Mouse (Mus musculus): ENCODE measurements around the gene Olfr652. TPM values are rescaled to one million over a fixed set of nuclear protein-coding genes. Genes with fewer than 3 reads are reported as not detected.

Olfr652 gene
- polyA plus RNA-seq (2017; shearing (Covaris generic)) = not detected

DNA sequence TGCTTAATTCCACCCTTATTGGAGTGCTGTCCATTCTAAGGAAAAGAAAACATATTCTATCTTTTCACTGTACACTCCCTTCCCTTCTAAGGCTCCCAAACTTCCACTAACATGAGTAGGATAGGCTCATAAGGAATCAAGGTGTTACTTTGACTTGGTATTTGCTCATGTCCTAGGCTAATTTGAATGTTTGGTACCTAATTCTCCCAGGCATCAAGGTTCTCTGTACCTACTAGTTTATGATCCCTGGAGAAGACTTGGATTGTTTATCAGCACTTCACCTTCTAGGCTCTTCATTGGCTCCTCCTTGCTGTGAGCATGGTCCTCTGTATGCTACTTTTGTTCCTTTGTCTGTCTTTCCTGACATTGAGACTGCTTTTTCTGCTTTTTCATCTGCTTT lies at the start of gene Olfr652:
TSS of gene Olfr652 (plus strand) at position 301 of the 400 bp plus-strand sequence.

GRCm38 (mm10) chr7:104549833-104550232 lies 10.9 kb upstream of the Olfr652 start, which contains the start of gene Olfr651:
Gene Olfr651, plus strand, starts transcription at chr7:104550133.

GRCm38 (mm10) chr7:104577014-104577413 lies 16.3 kb downstream of the Olfr652 start, which contains the start of gene Olfr653:
Gene Olfr653, plus strand, starts transcription at chr7:104577314.

GRCm38 (mm10) chr7:104586725-104587124 lies 26.0 kb downstream of the Olfr652 start, which contains the start of gene Olfr654:
Gene Olfr654, plus strand, starts transcription at chr7:104587025.

GRCm38 (mm10) chr7:104601679-104602078 lies 41.0 kb downstream of the Olfr652 start, which contains the start of gene Olfr655:
Gene Olfr655, minus strand, starts transcription at chr7:104601779.

DNA sequence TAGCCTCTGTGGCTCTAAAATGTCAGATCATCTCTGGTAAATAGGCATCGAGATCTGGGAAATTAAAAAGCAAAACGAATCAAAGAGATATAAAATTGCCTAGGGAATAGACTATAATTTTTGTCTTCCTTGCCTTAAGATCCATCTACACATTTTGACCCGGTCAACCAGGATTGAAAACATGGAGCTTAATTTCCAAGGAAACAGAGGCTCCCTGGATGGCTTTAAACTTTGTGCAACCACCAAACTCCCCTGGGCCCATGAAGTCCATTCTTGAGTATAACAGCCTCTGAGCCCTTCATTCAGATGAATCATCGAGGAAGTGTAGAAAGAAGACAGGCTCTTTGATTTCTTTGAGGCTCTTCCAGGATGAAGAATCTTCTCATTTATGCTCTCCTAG lies 53.0 kb downstream of the Olfr652 start, which contains the start of gene Olfr656:
TSS of gene Olfr656 (plus strand) at position 301 of the 400 bp plus-strand sequence.

Other genes starting within 250 kb of the Olfr652 start
- 143 TPM for gene Trim12a, start 245.4 kb upstream of the Olfr652 start, polyA plus RNA-seq (2017; shearing (Covaris generic))
- gene Trim34b, start 231.4 kb upstream of the Olfr652 start, polyA plus RNA-seq (2017; shearing (Covaris generic)) = 1.1 TPM
- 27.4 TPM for gene Trim12c, start 207.5 kb upstream of the Olfr652 start, polyA plus RNA-seq (2017; shearing (Covaris generic))
- 1.3 TPM for gene Trim30b, start 191.0 kb upstream of the Olfr652 start, polyA plus RNA-seq (2017; shearing (Covaris generic))
- gene Trim30c, start 160.1 kb upstream of the Olfr652 start, polyA plus RNA-seq (2017; shearing (Covaris generic)) = 2.7 TPM
- 76.5 TPM for gene Trim30a, start 95.7 kb upstream of the Olfr652 start, polyA plus RNA-seq (2017; shearing (Covaris generic))
- 30.9 TPM for gene Trim30d, start 53.1 kb upstream of the Olfr652 start, polyA plus RNA-seq (2017; shearing (Covaris generic))
- gene Olfr651, start 10.8 kb upstream of the Olfr652 start, polyA plus RNA-seq (2017; shearing (Covaris generic)) = not detected
- not detected for gene Olfr653, start 16.4 kb downstream of the Olfr652 start, polyA plus RNA-seq (2017; shearing (Covaris generic))
- not detected for gene Olfr654, start 26.1 kb downstream of the Olfr652 start, polyA plus RNA-seq (2017; shearing (Covaris generic))
- gene Olfr655, start 40.9 kb downstream of the Olfr652 start, polyA plus RNA-seq (2017; shearing (Covaris generic)) = not detected
- gene Olfr656, start 53.1 kb downstream of the Olfr652 start, polyA plus RNA-seq (2017; shearing (Covaris generic)) = not detected
- gene Olfr657, start 63.9 kb downstream of the Olfr652 start, polyA plus RNA-seq (2017; shearing (Covaris generic)) = not detected
- gene Olfr658, start 86.4 kb downstream of the Olfr652 start, polyA plus RNA-seq (2017; shearing (Covaris generic)) = not detected
- not detected for gene Olfr659, start 105.9 kb downstream of the Olfr652 start, polyA plus RNA-seq (2017; shearing (Covaris generic))
- gene Olfr661, start 125.6 kb downstream of the Olfr652 start, polyA plus RNA-seq (2017; shearing (Covaris generic)) = not detected
- gene Usp17le, start 216.6 kb downstream of the Olfr652 start, polyA plus RNA-seq (2017; shearing (Covaris generic)) = not detected